Mouse (Mus musculus): ENCODE results near the gene Ptms. TPM values are rescaled to one million over a fixed set of nuclear protein-coding genes. Genes with fewer than 3 reads are reported as not detected.

Gene Ptms
- polyA plus RNA-seq, 1 experiment = 2,839 TPM

- Histone ChIP-seq H3K27me3 (replicated peaks; ENCODE audit: control insufficient read depth, insufficient read depth, low read length) (no peaks in the 10 kb centered on the region), H3K4me1 (ENCODE audit: control insufficient read depth, insufficient read depth, low read length) (0 out of 2 replicates have a peak, but pooled peaks cover 5% of the 10 kb centered on the region), H3K4me3 (ENCODE audit: insufficient read depth, low read depth, low read length) (no peak overlapping the region), H3K36me3 (ENCODE audit: control insufficient read depth, insufficient read depth, low read length) (peaks cover 1% of the 10 kb centered on the region; the same call in 1 of the 2 replicates), H3K27ac (ENCODE audit: insufficient read depth, low read depth, low read length) (no peak overlapping the region)
- DNase-seq = no peak
- 95% methylated on average over 12 of the region's 12 CpGs for WGBS
- TF ChIP-seq CTCF (conservative IDR thresholded peaks at IDR 0.05; ENCODE audit: insufficient read depth, insufficient read length, low read depth, low read length) (no peak), POLR2A (IDR thresholded peaks at IDR 0.05; ENCODE audit: low read depth, low read length) (no peak)
Measured at GRCm38 (mm10) chr6:124961021-124961420, 41.1 kb upstream of the Ptms start.

- Histone ChIP-seq H3K27ac (ENCODE audit: insufficient read depth, low read depth, low read length) (no peak overlapping the region), H3K27me3 (replicated peaks; ENCODE audit: control insufficient read depth, insufficient read depth, low read length) (no peaks in the 10 kb centered on the region), H3K36me3 (ENCODE audit: control insufficient read depth, insufficient read depth, low read length) (peaks cover 1% of the 10 kb centered on the region; the same call in 1 of the 2 replicates), H3K4me3 (ENCODE audit: insufficient read depth, low read depth, low read length) (no peak overlapping the region), H3K4me1 (ENCODE audit: control insufficient read depth, insufficient read depth, low read length) (0 out of 2 replicates have a peak, but pooled peaks cover 5% of the 10 kb centered on the region)
- TF ChIP-seq POLR2A (IDR thresholded peaks at IDR 0.05; ENCODE audit: low read depth, low read length) (no peak), CTCF (conservative IDR thresholded peaks at IDR 0.05; ENCODE audit: insufficient read depth, insufficient read length, low read depth, low read length) (no peak)
- no peak for DNase-seq
- WGBS = 86% methylated on average over 13 of the region's 13 CpGs
Measured at GRCm38 (mm10) chr6:124959960-124960359, 40.1 kb upstream of the Ptms start.

- H3K4me3 ChIP-seq (ENCODE audit: insufficient read depth, low read depth, low read length) = no peak overlapping the region
- WGBS = 43% methylated on average over 3 of the region's 3 CpGs
- H3K27ac ChIP-seq (ENCODE audit: insufficient read depth, low read depth, low read length) = no peak overlapping the region
- no peaks in the 10 kb centered on the region for H3K4me1 ChIP-seq (ENCODE audit: control insufficient read depth, insufficient read depth, low read length)
- TF ChIP-seq POLR2A (IDR thresholded peaks at IDR 0.05; ENCODE audit: low read depth, low read length) (no peak), CTCF (conservative IDR thresholded peaks at IDR 0.05; ENCODE audit: insufficient read depth, insufficient read length, low read depth, low read length) (no peak)
- DNase-seq = no peak
- H3K27me3 ChIP-seq (replicated peaks; ENCODE audit: control insufficient read depth, insufficient read depth, low read length) = no peaks in the 10 kb centered on the region
- peaks cover 1% of the 10 kb centered on the region; the same call in 1 of the 2 replicates for H3K36me3 ChIP-seq (ENCODE audit: control insufficient read depth, insufficient read depth, low read length)
Measured at GRCm38 (mm10) chr6:124958127-124958526, 38.2 kb upstream of the Ptms start.

- TF ChIP-seq CTCF (conservative IDR thresholded peaks at IDR 0.05; ENCODE audit: insufficient read depth, insufficient read length, low read depth, low read length) = no peak
- no peak for TF ChIP-seq POLR2A (IDR thresholded peaks at IDR 0.05; ENCODE audit: low read depth, low read length)
- Histone ChIP-seq H3K4me1 (ENCODE audit: control insufficient read depth, insufficient read depth, low read length) (no peaks in the 10 kb centered on the region), H3K27me3 (replicated peaks; ENCODE audit: control insufficient read depth, insufficient read depth, low read length) (no peaks in the 10 kb centered on the region), H3K36me3 (ENCODE audit: control insufficient read depth, insufficient read depth, low read length) (peaks cover 1% of the 10 kb centered on the region; the same call in 1 of the 2 replicates), H3K27ac (ENCODE audit: insufficient read depth, low read depth, low read length) (no peak overlapping the region), H3K4me3 (ENCODE audit: insufficient read depth, low read depth, low read length) (no peak overlapping the region)
- DNase-seq = no peak
- 94% methylated on average over 4 of the region's 4 CpGs for WGBS
Measured at GRCm38 (mm10) chr6:124955212-124955611, 35.3 kb upstream of the Ptms start.

GRCm38 (mm10) chr6:124953991-124954715, 34.2 kb upstream of the Ptms start:
- WGBS = 93% methylated on average over 2 of the region's 2 CpGs
- no peak for DNase-seq
- Histone ChIP-seq H3K4me1 (ENCODE audit: control insufficient read depth, insufficient read depth, low read length) (no peaks in the 10 kb centered on the region), H3K27me3 (replicated peaks; ENCODE audit: control insufficient read depth, insufficient read depth, low read length) (no peaks in the 10 kb centered on the region), H3K36me3 (ENCODE audit: control insufficient read depth, insufficient read depth, low read length) (no peaks in the 10 kb centered on the region; the same call in 1 of the 2 replicates), H3K4me3 (ENCODE audit: insufficient read depth, low read depth, low read length) (no peak overlapping the region), H3K27ac (ENCODE audit: insufficient read depth, low read depth, low read length) (no peak overlapping the region)
- TF ChIP-seq CTCF (conservative IDR thresholded peaks at IDR 0.05; ENCODE audit: insufficient read depth, insufficient read length, low read depth, low read length) (no peak), POLR2A (IDR thresholded peaks at IDR 0.05; ENCODE audit: low read depth, low read length) (no peak)

GRCm38 (mm10) chr6:124943526-124943925, 23.6 kb upstream of the Ptms start:
- Histone ChIP-seq H3K27me3 (replicated peaks; ENCODE audit: control insufficient read depth, insufficient read depth, low read length) (no peaks in the 10 kb centered on the region), H3K4me3 (ENCODE audit: insufficient read depth, low read depth, low read length) (no peak overlapping the region), H3K36me3 (ENCODE audit: control insufficient read depth, insufficient read depth, low read length) (no peaks in the 10 kb centered on the region), H3K27ac (ENCODE audit: insufficient read depth, low read depth, low read length) (no peak overlapping the region), H3K4me1 (ENCODE audit: control insufficient read depth, insufficient read depth, low read length) (no peaks in the 10 kb centered on the region)
- 91% methylated on average over 3 of the region's 3 CpGs for WGBS
- DNase-seq = no peak
- TF ChIP-seq POLR2A (IDR thresholded peaks at IDR 0.05; ENCODE audit: low read depth, low read length) (no peak), CTCF (conservative IDR thresholded peaks at IDR 0.05; ENCODE audit: insufficient read depth, insufficient read length, low read depth, low read length) (no peak)

- Histone ChIP-seq H3K4me3 (ENCODE audit: insufficient read depth, low read depth, low read length) (no peak overlapping the region), H3K36me3 (ENCODE audit: control insufficient read depth, insufficient read depth, low read length) (no peaks in the 10 kb centered on the region), H3K27ac (ENCODE audit: insufficient read depth, low read depth, low read length) (no peak overlapping the region), H3K4me1 (ENCODE audit: control insufficient read depth, insufficient read depth, low read length) (no peaks in the 10 kb centered on the region), H3K27me3 (replicated peaks; ENCODE audit: control insufficient read depth, insufficient read depth, low read length) (no peaks in the 10 kb centered on the region)
- 96% methylated on average over 1 of the region's 1 CpGs for WGBS
- TF ChIP-seq CTCF (conservative IDR thresholded peaks at IDR 0.05; ENCODE audit: insufficient read depth, insufficient read length, low read depth, low read length) (no peak), POLR2A (IDR thresholded peaks at IDR 0.05; ENCODE audit: low read depth, low read length) (no peak)
- DNase-seq = no peak
Measured at GRCm38 (mm10) chr6:124941679-124942078, 21.8 kb upstream of the Ptms start.
